In genomic region chr12:32273474-32273873, GRCm38 (mm10) we compare ENCODE assay signal across 16 mouse cellular contexts.
"Had no signal": no experiment of that assay in that cellular context is flagged by ENCODE, and none has a peak within 500 bp of the region (broad histone marks: within the 10 kb centered on the region; RNA-seq: fewer than 3 reads in every experiment).

No protein-coding gene starts in this region.

- H3K27ac ChIP-seq: neural tube, embryonic 13.5 days; neural tube, embryonic 15.5 days; stomach, embryonic 15.5 days; stomach, postnatal 0 days had no signal

- H3K9me3 ChIP-seq: neural tube, embryonic 13.5 days; stomach, embryonic 15.5 days had no signal

- DNase-seq: retina, postnatal 1 day; right cerebral cortex, adult 18-20 months; right cerebral cortex, postnatal 14 days; right cerebral cortex, postnatal 25 days; right cerebral cortex, postnatal 4 days; spleen, adult 18-20 months; thymus, adult 18-20 months; thymus, adult 2 months; thymus, postnatal 14 days; thymus, postnatal 25 days; thymus, postnatal 36 days; thymus, postnatal 4 days had no signal

- H3K36me3 ChIP-seq: neural tube, embryonic 13.5 days; neural tube, embryonic 15.5 days; stomach, embryonic 15.5 days had no signal

- H3K4me2 ChIP-seq: neural tube, embryonic 13.5 days; neural tube, embryonic 15.5 days; stomach, embryonic 15.5 days had no signal

- H3K4me1 ChIP-seq: neural tube, embryonic 13.5 days; neural tube, embryonic 15.5 days; stomach, embryonic 15.5 days had no signal

- H3K27me3 ChIP-seq: neural tube, embryonic 13.5 days; neural tube, embryonic 15.5 days; stomach, embryonic 15.5 days had no signal

- H3K9ac ChIP-seq: neural tube, embryonic 13.5 days; neural tube, embryonic 15.5 days; stomach, embryonic 15.5 days had no signal

- H3K4me3 ChIP-seq: neural tube, embryonic 13.5 days; neural tube, embryonic 15.5 days; stomach, embryonic 15.5 days had no signal
